Mouse (Mus musculus) urinary bladder, postnatal 10 days (tissue): Measurements from ENCODE around the gene Mta1.

Experiments used
- DNase-seq: peaks from one replicate; pipeline ENCODE4 v3.0.0; 2022; ENCODE audit warnings: low spot score

The Mta1 gene

GRCm38 (mm10) chr12:113149341-113149740 is 51.3 kb downstream of the Mta1 start:
- DNase-seq: no peak

- no peak for DNase-seq
Measured at GRCm38 (mm10) chr12:113149896-113150295, 51.8 kb downstream of the Mta1 start.

DNA sequence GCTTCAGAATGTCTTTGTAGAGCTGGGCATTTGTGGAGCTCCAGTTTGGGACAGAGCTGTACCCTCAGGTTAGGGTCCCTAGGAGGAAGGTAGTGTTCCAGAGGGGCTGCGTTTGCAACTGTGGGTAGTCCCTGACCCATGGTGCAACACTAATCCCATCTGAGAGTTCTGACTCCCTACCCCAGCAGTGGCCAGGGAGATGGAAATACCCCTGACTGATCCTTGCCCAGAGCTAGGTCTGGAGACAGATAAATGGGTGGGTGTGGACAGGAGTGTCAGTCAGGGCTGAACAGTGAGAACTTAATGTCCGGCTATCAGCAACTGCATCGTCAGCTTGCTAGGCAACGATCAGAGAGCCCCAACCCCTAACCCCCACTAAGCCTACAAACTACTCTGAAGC is 52.5 kb downstream of the Mta1 start:
- DNase-seq: no peak

- no peak for DNase-seq
Measured at GRCm38 (mm10) chr12:113151046-113151445, 53.0 kb downstream of the Mta1 start.

DNA sequence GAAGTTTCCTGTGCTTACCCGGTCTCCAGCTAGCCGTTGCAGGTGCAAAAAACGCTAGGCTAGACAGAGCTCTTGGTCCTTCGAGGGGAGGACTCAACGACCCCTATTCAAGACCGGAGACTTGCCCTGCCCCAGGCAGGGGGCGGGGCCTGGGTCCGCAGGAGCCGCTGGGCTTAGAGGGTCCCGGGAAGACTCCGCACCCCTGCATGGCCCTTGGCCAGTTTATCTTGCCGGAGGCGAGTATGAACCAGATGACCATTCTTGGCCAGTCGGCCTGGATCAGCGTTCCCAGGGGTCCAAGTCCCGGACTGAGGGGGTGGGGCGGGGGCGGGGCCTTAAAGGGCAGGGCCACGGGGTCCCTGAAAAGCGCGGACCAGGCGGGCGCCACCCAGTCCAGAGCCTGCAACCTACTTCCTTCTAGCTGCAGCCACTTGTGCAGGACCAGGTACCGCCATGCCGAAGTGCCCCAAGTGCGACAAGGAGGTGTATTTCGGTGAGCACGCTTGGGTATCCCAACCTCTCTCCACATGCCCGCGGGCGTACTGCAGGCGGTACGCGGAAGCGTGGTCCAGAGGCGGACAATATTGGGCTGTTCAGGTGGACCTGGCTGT is 53.7 kb downstream of the Mta1 start:
- DNase-seq: no peak

- DNase-seq: no peak
Measured at GRCm38 (mm10) chr12:113152272-113152661, 54.2 kb downstream of the Mta1 start.

- no peak for DNase-seq
Measured at GRCm38 (mm10) chr12:113152991-113153525, 55.0 kb downstream of the Mta1 start.

GRCm38 (mm10) chr12:113153971-113154370 is 55.9 kb downstream of the Mta1 start:
- no peak for DNase-seq

- DNase-seq: no peak
Measured at GRCm38 (mm10) chr12:113154747-113155075, 56.6 kb downstream of the Mta1 start.

GRCm38 (mm10) chr12:113155076-113155771 is 57.1 kb downstream of the Mta1 start:
- no peak for DNase-seq

- peak; percentile 98 for DNase-seq
Measured at GRCm38 (mm10) chr12:113155887-113156539, 57.9 kb downstream of the Mta1 start, which contains the start of gene Tedc1. Tedc1 (plus strand) TSS chr12:113156421.

DNA sequence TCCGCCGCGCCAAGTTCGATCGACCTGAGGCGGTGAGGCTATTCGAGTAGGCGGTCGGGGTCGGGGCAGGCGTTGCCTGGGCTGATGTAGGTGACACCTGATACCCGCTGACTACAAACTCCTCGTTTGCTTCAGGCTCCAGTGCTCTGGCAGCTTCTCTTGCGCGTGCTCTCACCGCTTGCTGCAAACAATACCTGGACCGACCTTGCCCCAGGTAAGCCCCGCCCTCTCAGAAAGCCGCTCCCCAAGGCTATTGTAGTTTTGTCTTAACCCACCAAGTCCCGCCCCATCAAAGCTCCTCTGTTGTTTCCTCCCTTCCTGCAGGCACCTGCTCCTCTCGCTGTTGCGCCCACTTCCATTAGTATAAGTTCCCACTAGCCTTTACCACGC is 58.5 kb downstream of the Mta1 start:
- no peak for DNase-seq

DNA sequence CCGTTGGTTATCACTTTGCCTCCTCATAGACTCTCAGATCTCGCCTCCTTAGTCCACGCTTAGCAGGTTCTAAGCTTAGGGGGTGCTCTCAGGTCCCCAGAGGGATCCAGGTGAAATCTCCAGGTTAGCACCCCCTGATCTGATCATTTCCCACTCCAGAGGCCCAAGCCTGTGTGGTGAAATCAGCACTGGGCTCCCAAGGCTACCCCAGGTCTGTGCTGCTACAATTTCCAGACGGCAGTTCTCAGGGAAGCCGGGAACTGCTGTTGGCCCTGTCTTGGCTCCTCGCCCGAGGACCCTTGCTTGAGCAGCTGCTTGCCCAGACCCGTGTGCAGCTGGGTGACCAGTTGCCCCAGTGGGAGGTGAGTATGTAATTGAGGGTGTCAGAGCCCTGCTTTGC is 58.9 kb downstream of the Mta1 start:
- DNase-seq: no peak

- DNase-seq: no peak
Measured at GRCm38 (mm10) chr12:113157521-113157920, 59.4 kb downstream of the Mta1 start.

DNA sequence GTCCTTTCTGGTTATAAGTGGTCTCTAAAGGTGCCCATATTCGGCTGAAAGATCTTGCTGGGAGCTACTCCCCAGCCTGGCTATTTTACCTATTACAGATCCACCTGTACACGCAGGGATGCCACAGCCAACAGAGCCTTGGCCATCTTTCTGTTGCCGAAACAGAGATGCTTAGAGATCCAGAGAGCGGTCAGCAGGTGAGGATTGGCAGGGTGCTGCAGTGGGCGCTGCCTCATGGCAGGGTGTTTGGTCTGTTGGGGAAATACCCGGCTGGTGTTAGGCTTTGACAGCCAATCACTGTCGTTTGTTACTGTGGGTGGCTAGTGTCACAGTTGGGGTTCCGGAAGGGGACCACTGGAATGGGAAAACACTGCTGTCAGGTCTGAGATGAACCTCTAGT is 59.9 kb downstream of the Mta1 start:
- DNase-seq: no peak

DNA sequence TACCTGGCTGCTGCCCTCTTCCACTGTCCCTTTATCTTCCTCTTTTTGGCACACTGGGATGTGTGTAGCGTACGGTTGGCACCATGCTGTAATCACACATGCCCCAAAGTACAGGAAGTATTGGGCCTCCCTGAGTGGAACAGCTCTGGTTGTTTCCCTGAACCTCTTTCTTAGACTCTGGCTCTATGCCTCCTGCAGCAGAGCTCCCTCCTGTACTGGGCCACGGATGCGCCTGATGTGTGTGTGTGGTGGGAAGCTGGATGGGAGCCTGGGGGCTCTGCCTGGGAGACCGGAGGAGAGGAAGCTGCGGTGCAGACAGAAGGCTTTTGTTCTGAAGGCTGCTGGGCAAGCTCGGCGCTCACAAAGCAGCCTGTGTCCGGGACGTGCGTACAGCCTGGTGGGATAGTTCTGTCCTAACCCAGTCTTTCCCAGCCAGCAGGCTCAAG is 65.5 kb downstream of the Mta1 start:
- DNase-seq: no peak

GRCm38 (mm10) chr12:113168031-113168536 is 70.0 kb downstream of the Mta1 start:
- no peak for DNase-seq

GRCm38 (mm10) chr12:113176960-113177725 is 79.1 kb downstream of the Mta1 start:
- DNase-seq: no peak

GRCm38 (mm10) chr12:113181020-113181419 is 82.9 kb downstream of the Mta1 start:
- no peak for DNase-seq

- no peak for DNase-seq
Measured at GRCm38 (mm10) chr12:113184945-113185344, 86.9 kb downstream of the Mta1 start.

- DNase-seq: no peak
Measured at GRCm38 (mm10) chr12:113185442-113186291, 87.6 kb downstream of the Mta1 start, which contains the start of gene Tmem121. Tmem121 (plus strand) TSS chr12:113185930.
